Mouse (Mus musculus) midbrain, embryonic 14.5 days (tissue): ENCODE measurements at regions not wholly inside any gene's neighbourhood (a gene's known extent, or its start where the extent isn't known, plus 50 kb on each side); places are given as distances from the start of the nearest gene placed in this dataset.

ENCODE experiments used
- ATAC-seq: fragments of 200-750 bp; cut with Nextera tagmentation; 2 replicates; pipeline ENCODE4 v1.8.0; 2017; ENCODE audit warnings: moderate number of reproducible peaks, moderate library complexity; ENCODE audit not compliant: low FRiP score, low TSS enrichment
- DNase-seq: peaks from one replicate; pipeline ENCODE4 v3.0.0-alpha.2; 2015
- H3K27ac ChIP-seq: fragments of 300-500 bp; sonication (generic); replicated peaks from 2 replicates; pipeline ENCODE4 v1.5.1; 2014; ENCODE audit warnings: mild to moderate bottlenecking, low read depth, low read length, moderate library complexity
- H3K27me3 ChIP-seq: fragments of 300-500 bp; sonication (generic); 2 replicates; pipeline ENCODE4 v1.6.1; 2014; ENCODE audit warnings: low read length, control low read depth, mixed read lengths; ENCODE audit not compliant: control insufficient read depth, insufficient read depth
- H3K36me3 ChIP-seq: fragments of 300-500 bp; sonication (generic); 2 replicates; pipeline ENCODE4 v1.6.1; 2014; ENCODE audit warnings: low read length, control low read depth; ENCODE audit not compliant: control insufficient read depth, insufficient read depth
- H3K4me1 ChIP-seq: fragments of 300-500 bp; sonication (generic); 2 replicates; pipeline ENCODE4 v1.6.1; 2014; ENCODE audit warnings: mild to moderate bottlenecking, antibody characterized with exemption, low read length, control low read depth; ENCODE audit not compliant: control insufficient read depth, insufficient read depth
- H3K4me2 ChIP-seq: fragments of 300-500 bp; sonication (generic); 2 replicates; pipeline ENCODE4 v1.6.1; 2014; ENCODE audit warnings: mild to moderate bottlenecking, low read length, moderate library complexity
- H3K4me3 ChIP-seq: fragments of 300-500 bp; sonication (generic); replicated peaks from 2 replicates; pipeline ENCODE4 v1.5.1; 2014; ENCODE audit warnings: low read depth, low read length
- H3K9ac ChIP-seq: fragments of 300-500 bp; sonication (generic); replicated peaks from 2 replicates; pipeline ENCODE4 v1.6.1; 2014; ENCODE audit warnings: mild to moderate bottlenecking, low read length, moderate library complexity
- H3K9me3 ChIP-seq: fragments of 300-500 bp; sonication (generic); 2 replicates; pipeline ENCODE4 v1.6.1; 2016; ENCODE audit warnings: low read length, control low read depth, mixed read lengths; ENCODE audit not compliant: control insufficient read depth
- WGBS: fragments of 180-500 bp; shearing (Covaris S2); extraction: QIAGEN DNeasy Blood & Tissue Kit; methylation state at CpG from one replicate; pipeline ENCODE4 v1.1.7; 2014; 5-methylcytosine and 5-hydroxymethylcytosine counted together

DNA sequence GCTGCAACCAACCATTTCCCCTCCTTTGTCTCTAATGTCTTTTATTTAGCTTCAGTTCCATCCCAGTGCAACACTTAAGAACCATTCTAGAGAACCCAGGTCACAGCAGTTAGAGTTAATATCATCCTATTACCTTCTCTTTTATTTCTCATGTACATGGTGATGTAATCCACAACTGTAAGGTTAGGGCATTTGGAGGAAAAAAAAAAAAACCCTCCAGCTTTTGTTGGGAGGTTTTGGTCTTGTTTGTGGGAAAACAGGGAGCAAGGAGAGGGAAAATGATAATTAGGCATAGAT, 425.5 kb upstream of the Gm5150 start:
- H3K4me2 ChIP-seq = no peak overlapping the region
- no peaks in the 10 kb centered on the region for H3K27me3 ChIP-seq
- H3K4me1 ChIP-seq = peaks cover 4% of the 10 kb centered on the region; the same call in 1 of the 2 replicates
- H3K4me3 ChIP-seq = no peak overlapping the region
- H3K9ac ChIP-seq = no peak overlapping the region
- no peak for ATAC-seq
- H3K36me3 ChIP-seq = no peaks in the 10 kb centered on the region
- no peak overlapping the region; the same call in 1 of the 2 replicates for H3K27ac ChIP-seq
- H3K9me3 ChIP-seq = no peaks in the 10 kb centered on the region
- no peak for DNase-seq

DNA sequence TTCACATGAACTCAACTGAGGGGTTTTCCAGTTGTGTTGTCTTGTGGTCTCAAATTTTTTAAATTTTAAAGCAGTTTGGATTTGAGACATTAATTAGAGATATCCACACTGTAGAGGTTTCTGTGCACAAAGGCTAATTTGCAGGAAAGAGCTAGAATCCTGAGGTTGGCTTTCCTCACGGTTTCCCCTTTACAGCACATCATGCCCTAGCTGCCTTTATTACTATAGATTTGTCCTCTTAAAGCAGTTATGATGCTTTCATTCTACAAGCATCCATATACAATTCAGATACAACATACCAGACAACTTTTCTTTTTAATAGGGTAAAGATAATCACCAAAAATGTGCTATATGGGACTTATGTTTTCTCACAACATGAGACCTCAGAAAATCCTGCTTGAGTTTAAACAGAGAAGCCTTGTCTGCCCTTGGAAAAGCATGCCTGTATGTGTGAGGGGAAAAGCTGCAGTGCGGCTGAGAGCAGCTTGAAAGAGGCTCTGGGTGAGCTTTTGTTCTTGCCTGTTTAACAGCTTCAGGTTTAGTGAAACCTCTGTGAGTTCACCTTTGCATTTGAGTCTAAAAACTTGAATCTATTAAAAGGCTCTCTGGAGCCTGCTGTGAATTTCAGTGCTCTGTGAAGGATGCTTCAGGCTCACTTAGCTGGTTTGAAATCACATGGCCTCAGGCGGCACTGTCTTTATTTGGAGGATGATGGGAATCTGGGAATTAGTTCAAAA, 425.0 kb upstream of the Gm5150 start:
- H3K9me3 ChIP-seq = no peaks in the 10 kb centered on the region
- WGBS = 17% methylated on average over 3 of the region's 3 CpGs
- no peaks in the 10 kb centered on the region for H3K36me3 ChIP-seq
- H3K9ac ChIP-seq = no peak overlapping the region
- no peak overlapping the region for H3K4me3 ChIP-seq
- ATAC-seq (peak; percentile 74), DNase-seq (peak; percentile 73)
- H3K4me2 ChIP-seq = no peak overlapping the region
- H3K4me1 ChIP-seq = peaks cover 4% of the 10 kb centered on the region; the same call in 1 of the 2 replicates
- no peaks in the 10 kb centered on the region for H3K27me3 ChIP-seq
- peak overlapping the region; percentile 49 for H3K27ac ChIP-seq
